Mouse (Mus musculus) liver, embryonic 15.5 days (tissue): ENCODE measurements around the gene Arl4a. TPM values are rescaled to one million over a fixed set of nuclear protein-coding genes. Genes with fewer than 3 reads are reported as not detected.

Experiments used
- ATAC-seq: fragments of 200-750 bp; cut with Nextera tagmentation; 2 replicates; pipeline ENCODE4 v1.8.0; 2017; ENCODE audit warnings: moderate number of reproducible peaks, mild to moderate bottlenecking, moderate library complexity; ENCODE audit not compliant: insufficient read depth
- H3K27ac ChIP-seq: fragments of 300-500 bp; sonication (generic); replicated peaks from 2 replicates; pipeline ENCODE4 v1.5.1; 2015; ENCODE audit warnings: mild to moderate bottlenecking, inconsistent platforms
- H3K27me3 ChIP-seq: fragments of 300-500 bp; sonication (generic); 2 replicates; pipeline ENCODE4 v1.6.1; 2015; ENCODE audit warnings: mild to moderate bottlenecking, inconsistent platforms
- H3K36me3 ChIP-seq: fragments of 300-500 bp; sonication (generic); replicated peaks from 2 replicates; pipeline ENCODE4 v1.6.1; 2015; ENCODE audit warnings: moderate library complexity, mild to moderate bottlenecking, inconsistent platforms
- H3K4me1 ChIP-seq: fragments of 300-500 bp; sonication (generic); replicated peaks from 2 replicates; pipeline ENCODE4 v1.6.1; 2015; ENCODE audit warnings: inconsistent platforms
- H3K4me2 ChIP-seq: fragments of 300-500 bp; sonication (generic); 2 replicates; pipeline ENCODE4 v1.6.1; 2015; ENCODE audit warnings: moderate library complexity, mild to moderate bottlenecking, inconsistent platforms
- H3K4me3 ChIP-seq: fragments of 300-500 bp; sonication (generic); replicated peaks from 2 replicates; pipeline ENCODE4 v1.5.1; 2015; ENCODE audit warnings: mild to moderate bottlenecking, inconsistent platforms
- H3K9ac ChIP-seq: fragments of 300-500 bp; sonication (generic); 2 replicates; pipeline ENCODE4 v1.6.1; 2015; ENCODE audit warnings: moderate library complexity, mild to moderate bottlenecking, inconsistent platforms
- H3K9me3 ChIP-seq: fragments of 300-500 bp; sonication (generic); replicated peaks from 2 replicates; pipeline ENCODE4 v1.6.1; 2016; ENCODE audit warnings: inconsistent platforms
- WGBS: fragments of 180-500 bp; shearing (Covaris S2); methylation state at CpG from one replicate; pipeline ENCODE4 v1.1.7; 2015; ENCODE audit warnings: mixed read lengths; ENCODE audit not compliant: insufficient replicate concordance; 5-methylcytosine and 5-hydroxymethylcytosine counted together
- polyA plus RNA-seq: library from polyadenylated mRNA; unstranded; fragments of >200 nt; fragmentation: Nextera tagmentation; extraction: Ambion mirVana; gene quantifications from 2 replicates; pipeline ENCODE4 v1.2.1, GENCODE M21; 2015

Arl4a gene
- 81.6 and 91.3 TPM in 2 replicates for polyA plus RNA-seq

DNA sequence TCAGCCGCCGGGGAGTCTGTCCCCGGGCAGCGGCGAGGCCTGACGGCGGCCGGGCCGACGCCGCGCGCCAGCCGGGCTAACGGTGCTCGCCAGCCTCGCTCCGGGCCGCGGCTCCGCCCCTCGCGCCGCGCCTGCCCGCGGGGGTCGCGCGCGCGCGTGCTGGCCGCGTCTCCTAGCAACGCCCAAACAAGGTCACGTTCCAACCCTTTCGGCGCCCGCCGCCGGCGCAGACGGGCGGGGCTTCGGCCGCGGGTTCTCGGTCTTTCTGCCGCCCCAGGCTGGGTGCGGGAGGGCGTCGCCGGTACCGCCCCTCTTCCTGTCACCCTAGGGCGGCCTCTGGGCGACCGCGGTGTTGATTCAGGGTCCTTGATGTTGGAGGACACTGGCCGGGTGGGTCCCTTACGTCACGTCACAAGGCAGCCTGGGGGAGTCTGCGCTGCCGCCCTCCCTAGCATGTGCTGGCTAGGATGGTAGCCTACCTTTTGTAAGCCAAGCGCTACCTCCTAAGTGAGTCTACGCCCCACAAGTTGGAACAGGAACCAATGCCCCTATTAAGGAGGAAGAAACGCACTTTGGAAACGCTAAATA, at the start of gene Arl4a:
TSS of gene Arl4a (minus strand) at position 150 of the 588 bp plus-strand sequence.
- under 1% methylated on average over 67 of the region's 68 CpGs for WGBS

DNA sequence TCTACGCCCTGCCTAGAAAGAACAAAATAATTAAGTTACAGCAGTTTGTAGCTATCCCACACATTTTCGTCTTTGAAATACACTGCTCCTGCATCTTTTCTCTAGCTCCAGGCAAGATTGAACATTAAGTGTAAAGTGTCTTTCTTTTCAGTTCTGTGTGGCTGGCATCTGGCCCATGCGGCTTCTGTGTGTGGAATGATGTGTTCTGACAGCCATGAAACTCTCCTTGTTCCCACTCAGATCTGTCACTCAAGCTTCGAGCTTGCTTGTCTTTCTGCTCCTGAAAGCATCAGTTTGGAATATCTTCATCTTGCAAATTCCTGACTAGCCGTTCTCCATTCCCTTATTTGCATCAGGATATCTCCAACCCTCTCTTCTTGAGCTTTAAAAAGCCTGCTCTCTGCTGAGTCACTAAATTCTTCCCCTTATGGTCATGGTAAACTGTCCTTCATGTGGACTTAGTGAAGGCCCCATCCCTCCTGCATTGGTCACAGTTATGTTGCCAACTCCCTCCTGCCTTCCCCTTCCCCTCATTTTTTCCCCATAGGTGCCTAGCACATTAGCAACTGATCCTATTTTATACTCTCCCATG, 48.0 kb upstream of the Arl4a start:
- Histone ChIP-seq H3K36me3 (no peaks in the 10 kb centered on the region), H3K4me2 (no peak overlapping the region)
- 55% methylated on average over 5 of the region's 5 CpGs for WGBS

More for the DNA sequence above, at the start of gene Arl4a:
- peak; percentile 82 for ATAC-seq
- Histone ChIP-seq H3K27me3 (0 out of 2 replicates have a peak, but pooled peaks cover 3% of the 10 kb centered on the region), H3K9ac (peak within 1 kb of the TSS; percentile 95), H3K4me3 (peak within 1 kb of the TSS; percentile 72), H3K4me2 (peak within 1 kb of the TSS; percentile 88), H3K27ac (peak within 1 kb of the TSS; percentile 99), H3K4me1 (peaks cover 19% of the 10 kb centered on the region), H3K36me3 (peaks cover 17% of the 10 kb centered on the region), H3K9me3 (no peaks in the 10 kb centered on the region)

DNA sequence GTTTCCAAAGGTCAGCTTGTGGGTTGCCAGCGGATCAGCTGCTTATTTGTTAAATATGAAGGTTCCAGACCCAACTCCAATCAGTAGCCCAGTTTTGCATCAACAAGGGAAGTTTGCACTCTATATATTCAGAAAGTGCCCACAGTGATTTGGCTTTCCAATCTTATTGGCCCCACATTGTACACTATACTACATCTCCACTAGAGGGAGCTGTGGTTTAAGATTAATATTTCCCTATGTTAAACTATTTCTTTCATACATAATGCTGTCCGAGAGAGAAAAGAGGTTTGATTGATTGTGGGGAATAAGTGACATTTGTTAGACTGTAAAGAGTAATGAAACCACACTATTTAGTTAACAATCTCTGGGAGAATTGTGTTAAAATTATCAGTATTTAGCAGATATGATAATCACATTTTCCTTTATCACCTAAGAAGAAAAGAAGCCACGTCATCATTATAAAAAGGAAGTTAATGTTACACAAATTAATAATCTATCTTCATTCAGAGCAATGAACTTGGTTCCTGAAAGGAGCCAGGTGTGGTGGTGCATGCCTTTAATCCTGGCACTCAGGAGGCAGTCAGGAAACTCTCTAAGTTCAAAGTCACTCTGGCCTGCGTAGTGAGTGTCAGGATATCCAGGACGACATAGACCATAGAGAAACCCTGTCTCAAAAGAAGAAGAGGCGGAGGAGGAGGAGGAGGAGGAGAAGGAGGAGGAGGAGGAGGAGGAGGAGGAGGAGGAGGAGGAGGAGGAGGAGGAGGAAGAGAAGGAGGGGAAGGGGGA, 44.8 kb upstream of the Arl4a start:
- H3K4me1 ChIP-seq: no peaks in the 10 kb centered on the region
- H3K27ac ChIP-seq: no peak overlapping the region
- H3K9me3 ChIP-seq: no peaks in the 10 kb centered on the region
- 22% methylated on average over 5 of the region's 6 CpGs for WGBS
- no peaks in the 10 kb centered on the region for H3K36me3 ChIP-seq
- no peak overlapping the region for H3K9ac ChIP-seq
- H3K4me2 ChIP-seq: no peak overlapping the region
- H3K4me3 ChIP-seq: no peak overlapping the region
- ATAC-seq: no peak
- no peaks in the 10 kb centered on the region for H3K27me3 ChIP-seq

More for the DNA sequence above, 48.0 kb upstream of the Arl4a start:
- ATAC-seq: no peak
- Histone ChIP-seq H3K4me1 (no peaks in the 10 kb centered on the region), H3K9me3 (no peaks in the 10 kb centered on the region), H3K4me3 (no peak overlapping the region), H3K27me3 (no peaks in the 10 kb centered on the region), H3K9ac (no peak overlapping the region), H3K27ac (no peak overlapping the region)

DNA sequence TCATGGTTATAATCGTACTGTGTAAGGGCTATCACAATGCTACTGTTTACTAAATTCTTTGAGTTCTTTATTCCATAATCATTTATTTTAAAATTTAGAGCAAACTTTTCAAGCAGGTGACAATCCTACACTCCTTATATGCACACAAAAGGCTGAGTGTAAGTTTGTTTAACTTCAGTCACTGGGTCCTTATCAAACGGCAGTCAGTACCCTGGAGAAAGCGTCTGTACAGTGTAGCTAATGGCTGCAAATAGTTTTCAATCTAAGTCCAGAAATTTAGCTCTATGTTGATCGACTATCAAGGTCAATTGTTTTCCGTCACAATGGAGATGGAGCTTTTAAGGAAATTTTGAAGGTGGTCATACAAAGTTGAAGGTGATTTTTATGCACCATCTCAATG, 44.2 kb upstream of the Arl4a start:
- H3K27me3 ChIP-seq: no peaks in the 10 kb centered on the region
- WGBS: 47% methylated on average over 5 of the region's 5 CpGs
- no peak overlapping the region for H3K27ac ChIP-seq
- no peak for ATAC-seq
- no peaks in the 10 kb centered on the region for H3K36me3 ChIP-seq
- no peaks in the 10 kb centered on the region for H3K4me1 ChIP-seq
- no peak overlapping the region for H3K9ac ChIP-seq
- no peak overlapping the region for H3K4me3 ChIP-seq
- no peak overlapping the region for H3K4me2 ChIP-seq
- H3K9me3 ChIP-seq: no peaks in the 10 kb centered on the region

GRCm38 (mm10) chr12:40073660-40074059, 35.8 kb upstream of the Arl4a start:
- no peak overlapping the region for H3K4me2 ChIP-seq
- no peaks in the 10 kb centered on the region for H3K4me1 ChIP-seq
- H3K36me3 ChIP-seq: no peaks in the 10 kb centered on the region
- no peak overlapping the region for H3K27ac ChIP-seq
- H3K9ac ChIP-seq: no peak overlapping the region
- H3K4me3 ChIP-seq: no peak overlapping the region
- ATAC-seq: no peak
- no peaks in the 10 kb centered on the region for H3K27me3 ChIP-seq
- no peaks in the 10 kb centered on the region for H3K9me3 ChIP-seq
- WGBS: 44% methylated on average over 5 of the region's 5 CpGs

GRCm38 (mm10) chr12:40047024-40047423, 9.2 kb upstream of the Arl4a start:
- no peak overlapping the region for H3K4me2 ChIP-seq
- H3K27me3 ChIP-seq: no peaks in the 10 kb centered on the region
- H3K4me3 ChIP-seq: no peak overlapping the region
- WGBS: 44% methylated on average over 1 of the region's 1 CpGs
- no peak for ATAC-seq
- H3K27ac ChIP-seq: no peak overlapping the region
- H3K9me3 ChIP-seq: no peaks in the 10 kb centered on the region
- no peaks in the 10 kb centered on the region for H3K4me1 ChIP-seq
- H3K9ac ChIP-seq: no peak overlapping the region
- H3K36me3 ChIP-seq: no peaks in the 10 kb centered on the region

DNA sequence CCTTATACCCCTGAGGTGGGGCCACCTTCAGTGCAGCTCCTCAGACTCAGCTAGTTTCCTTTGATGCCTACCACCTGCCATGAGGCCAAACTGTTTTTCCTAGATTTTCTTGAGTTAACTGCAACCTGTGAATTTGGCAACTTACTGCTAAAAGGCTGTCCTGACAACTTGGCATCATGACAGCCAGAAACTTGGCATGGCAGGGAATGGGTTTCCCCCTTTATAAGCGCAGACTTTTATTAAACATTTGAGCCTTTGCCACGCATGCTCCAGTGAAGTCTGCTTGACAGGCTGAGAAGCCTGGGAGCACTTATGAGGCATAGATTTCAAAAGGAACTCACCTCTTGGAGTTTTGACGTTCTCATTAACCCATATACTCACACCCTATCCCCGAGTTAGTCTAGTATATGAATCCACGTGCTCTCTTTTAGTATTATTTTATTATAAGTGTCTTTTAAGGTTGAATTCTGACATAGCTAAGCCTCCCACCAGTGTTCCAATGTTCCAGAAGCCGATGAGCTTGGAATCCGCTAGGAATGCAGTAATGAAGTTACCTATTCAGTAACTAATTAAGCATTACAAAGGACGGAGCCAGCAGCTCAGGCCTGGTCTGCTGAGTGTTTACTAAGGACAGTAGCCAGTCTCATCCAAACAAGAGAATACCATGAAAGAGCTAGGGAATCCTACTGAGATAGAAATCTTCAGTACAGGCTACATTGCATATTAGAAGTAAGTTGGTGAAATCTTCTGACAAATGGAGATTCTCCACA, 6.2 kb upstream of the Arl4a start:
- Histone ChIP-seq H3K36me3 (no peaks in the 10 kb centered on the region), H3K4me2 (no peak overlapping the region), H3K27ac (no peak overlapping the region), H3K4me1 (peaks cover 2% of the 10 kb centered on the region; the same call in 1 of the 2 replicates), H3K27me3 (0 out of 2 replicates have a peak, but pooled peaks cover 3% of the 10 kb centered on the region), H3K4me3 (no peak overlapping the region), H3K9ac (no peak overlapping the region), H3K9me3 (no peaks in the 10 kb centered on the region)
- no peak for ATAC-seq
- 69% methylated on average over 8 of the region's 8 CpGs for WGBS

- Histone ChIP-seq H3K36me3 (peaks cover 6% of the 10 kb centered on the region), H3K4me1 (peaks cover 10% of the 10 kb centered on the region), H3K27me3 (0 out of 2 replicates have a peak, but pooled peaks cover 3% of the 10 kb centered on the region), H3K27ac (no peak overlapping the region), H3K9ac (no peak overlapping the region), H3K4me2 (no peak overlapping the region), H3K4me3 (no peak overlapping the region), H3K9me3 (no peaks in the 10 kb centered on the region)
- ATAC-seq: no peak
Observed at GRCm38 (mm10) chr12:40040067-40040466, 2.2 kb upstream of the Arl4a start.

DNA sequence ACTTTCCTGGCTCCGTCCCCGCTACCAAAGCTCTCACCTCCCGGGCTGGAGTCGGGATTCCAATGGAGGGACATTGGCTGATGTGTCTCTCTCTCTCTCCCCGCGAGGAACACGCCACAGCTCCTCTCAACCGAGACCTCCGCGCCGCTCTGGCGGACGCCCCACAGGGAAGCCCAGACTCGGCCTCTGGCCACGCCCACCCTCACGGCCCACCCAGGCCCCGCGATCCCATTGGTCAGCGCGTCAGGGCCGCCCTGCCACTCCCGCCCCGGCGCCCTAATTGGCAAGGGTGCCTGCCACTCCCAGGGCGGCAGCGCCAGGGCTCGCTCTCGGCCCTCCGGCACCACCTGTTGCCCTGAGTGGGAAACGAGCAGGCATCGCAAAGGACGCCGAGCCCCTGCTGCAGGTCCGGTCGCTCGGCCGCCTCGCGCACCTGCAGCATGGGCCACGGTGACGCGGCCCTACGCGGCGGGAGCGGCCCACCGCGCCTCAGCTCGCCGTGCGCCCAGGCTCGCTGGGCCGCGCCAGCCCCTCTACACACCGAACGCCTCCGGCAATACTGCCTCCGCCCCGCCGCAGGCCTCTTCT, 505 bp downstream of the Arl4a start:
- WGBS: under 1% methylated on average over 59 of the region's 60 CpGs
- Histone ChIP-seq H3K27me3 (0 out of 2 replicates have a peak, but pooled peaks cover 3% of the 10 kb centered on the region), H3K36me3 (peaks cover 21% of the 10 kb centered on the region), H3K4me1 (peaks cover 19% of the 10 kb centered on the region), H3K9ac (peak overlapping the region; percentile 95), H3K27ac (peak overlapping the region; percentile 99), H3K4me3 (peak overlapping the region; percentile 72), H3K9me3 (no peaks in the 10 kb centered on the region), H3K4me2 (peak overlapping the region; percentile 88)
- ATAC-seq: peak; percentile 93

DNA sequence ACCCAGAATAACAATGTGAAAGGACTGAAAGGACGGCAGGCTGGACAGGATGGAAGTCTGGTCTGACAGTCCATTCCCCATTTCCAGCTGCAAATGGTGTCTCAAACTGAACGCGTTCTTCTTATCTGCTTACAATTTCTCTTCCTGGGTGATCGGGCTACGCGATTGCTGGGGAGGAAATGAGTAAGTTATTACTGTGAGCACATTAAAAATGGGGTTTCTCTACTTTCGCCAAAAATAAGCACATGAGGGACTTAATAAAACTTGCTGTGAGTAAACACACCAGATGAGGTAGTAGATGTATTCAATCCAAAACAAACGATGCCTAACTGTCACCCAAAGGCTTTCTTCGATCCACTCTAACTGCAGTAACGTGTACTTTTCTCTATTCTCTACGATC, 1.2 kb downstream of the Arl4a start:
- H3K4me3 ChIP-seq: peak overlapping the region; percentile 72
- H3K4me2 ChIP-seq: peak overlapping the region; percentile 88
- peaks cover 19% of the 10 kb centered on the region for H3K4me1 ChIP-seq
- WGBS: under 1% methylated on average over 11 of the region's 11 CpGs
- H3K9ac ChIP-seq: peak overlapping the region; percentile 95
- no peak for ATAC-seq
- 0 out of 2 replicates have a peak, but pooled peaks cover 1% of the 10 kb centered on the region for H3K27me3 ChIP-seq
- peaks cover 26% of the 10 kb centered on the region for H3K36me3 ChIP-seq
- no peaks in the 10 kb centered on the region for H3K9me3 ChIP-seq
- peak overlapping the region; percentile 99 for H3K27ac ChIP-seq
